Mouse (Mus musculus) E14TG2a.4 (cell line): Measurements from ENCODE around the gene Tead1.

Experiments used
- CTCF ChIP-seq: conservative IDR thresholded peaks from 2 replicates; pipeline ENCODE4 v1.5.1; 2014; ENCODE audit warnings: low read length
- NANOG ChIP-seq: IDR thresholded peaks from 2 replicates; pipeline ENCODE4 v1.6.1; 2014; ENCODE audit warnings: borderline replicate concordance, low read length, mixed read lengths
- POU5F1 ChIP-seq: IDR thresholded peaks from 2 replicates; pipeline ENCODE4 v1.6.1; 2014; ENCODE audit warnings: low read length, borderline replicate concordance

- TF ChIP-seq CTCF (no peak), NANOG (no peak), POU5F1 (no peak)
These were observed 37.6 kb downstream of the Tead1 start for GRCm38 (mm10) chr7:112716701-112717100.
